Mouse (Mus musculus) cerebellum, adult (tissue): ENCODE data around the gene Pcx.
"Not testable (repeated sequence)": the region's sequence is repeated elsewhere in the genome, so short reads cannot be mapped to it uniquely, and the experiment has no call there.

Experiments used
- ATAC-seq: cut with Nextera tagmentation; 2 replicates; pipeline ENCODE4 v1.9.2; 2017; ENCODE audit warnings: mild to moderate bottlenecking, moderate library complexity, mixed read lengths; ENCODE audit not compliant: insufficient number of reproducible peaks, low FRiP score, low TSS enrichment

Gene Pcx

DNA sequence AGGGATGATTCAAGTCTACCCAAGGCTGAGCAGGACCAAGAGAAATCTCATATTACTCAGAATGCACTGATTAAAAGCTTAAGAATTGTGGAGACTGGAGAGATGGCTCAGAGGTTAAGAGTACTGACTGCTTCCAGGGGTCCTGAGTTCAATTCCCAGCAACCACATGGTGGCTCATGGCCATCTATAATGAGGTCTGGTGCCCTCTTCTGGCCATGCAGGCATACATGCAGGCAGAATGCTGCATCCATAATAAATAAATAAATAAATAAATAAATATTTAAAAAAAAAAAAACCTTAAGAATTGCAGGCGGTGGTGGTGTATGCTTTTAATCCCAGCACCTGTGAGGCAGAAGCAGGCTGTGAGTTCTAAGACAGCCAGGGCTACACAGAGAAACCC is 63.0 kb downstream of the Pcx start:
- no peak for ATAC-seq

GRCm38 (mm10) chr19:4578799-4579198 is 68.5 kb downstream of the Pcx start:
- peak; percentile 26; the same call in 1 of the 2 replicates for ATAC-seq

GRCm38 (mm10) chr19:4579296-4579695 is 69.0 kb downstream of the Pcx start:
- ATAC-seq = no peak

DNA sequence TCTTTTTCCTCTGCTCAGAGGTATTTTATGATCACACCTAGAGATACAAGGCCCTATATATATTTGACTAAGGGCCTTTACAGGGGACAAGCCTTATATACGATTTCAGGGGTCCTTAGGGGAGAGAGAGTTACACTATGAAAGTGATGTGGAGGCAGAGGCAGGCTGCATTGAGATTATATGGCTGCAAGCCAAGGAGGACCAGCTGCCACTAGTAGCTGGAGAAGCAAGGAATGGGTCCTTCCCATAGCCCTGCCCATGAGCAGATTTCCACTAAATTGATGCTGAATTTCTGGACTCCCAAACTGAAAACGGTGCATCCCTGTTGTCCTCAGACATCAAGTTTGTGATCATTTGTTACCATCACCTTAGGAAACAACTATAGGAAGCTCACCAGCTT is 73.6 kb downstream of the Pcx start:
- no peak for ATAC-seq

DNA sequence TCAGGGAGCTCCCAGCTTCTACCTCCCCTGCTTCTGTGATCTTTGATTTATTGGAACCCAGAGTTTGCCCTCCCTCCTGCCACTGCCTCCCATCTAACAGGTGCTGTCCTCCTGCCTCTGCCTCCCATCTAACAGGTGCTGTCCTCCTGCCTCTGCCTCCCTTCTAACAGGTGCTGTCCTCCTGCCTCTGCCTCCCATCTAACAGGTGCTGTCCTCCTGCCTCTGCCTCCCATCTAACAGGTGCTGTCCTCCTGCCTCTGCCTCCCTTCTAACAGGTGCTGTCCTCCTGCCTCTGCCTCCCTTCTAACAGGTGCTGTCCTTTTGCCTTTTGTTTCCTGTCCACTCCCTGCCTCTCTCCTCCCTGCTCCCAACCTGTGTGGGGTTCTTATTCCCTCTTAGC is 76.5 kb downstream of the Pcx start:
- ATAC-seq = not testable (repeated sequence)

DNA sequence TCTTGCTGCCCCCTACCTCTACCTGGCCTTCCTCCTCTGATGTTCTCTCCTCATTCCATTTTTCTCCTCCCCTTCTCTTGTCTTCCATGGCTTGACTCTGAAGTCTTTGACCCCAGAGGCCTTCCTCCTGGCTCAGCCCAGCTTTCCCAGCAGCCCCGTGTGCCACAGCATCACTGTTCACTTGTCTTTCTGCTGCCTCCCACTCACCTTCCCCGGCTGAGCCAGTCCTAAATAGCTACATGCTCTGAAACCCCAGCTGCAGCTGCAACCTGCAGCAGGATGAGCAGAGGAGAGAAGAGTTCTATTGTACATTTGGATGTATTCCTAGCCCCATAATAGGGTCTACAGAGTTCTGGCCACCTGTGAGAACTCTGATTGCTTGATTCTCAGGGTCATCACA is 77.2 kb downstream of the Pcx start:
- no peak for ATAC-seq

DNA sequence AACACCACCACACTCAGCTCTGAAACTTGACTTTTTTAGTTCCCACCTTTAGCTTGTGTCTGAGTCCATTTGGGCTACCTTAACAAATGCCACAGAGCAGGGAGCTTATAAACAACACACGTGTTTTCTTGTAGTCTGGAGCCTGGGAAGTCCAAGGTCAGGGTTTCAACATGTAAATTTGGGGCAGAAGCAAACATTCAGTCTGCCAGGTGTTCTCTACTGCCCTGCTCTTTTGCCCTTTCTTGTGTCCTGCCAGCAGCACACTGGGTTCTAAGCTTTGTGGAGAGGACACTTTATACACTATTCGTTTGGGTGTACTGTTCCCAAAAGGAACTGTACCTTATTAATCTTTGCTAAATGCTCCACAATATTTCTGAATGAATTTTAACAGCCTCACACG is 78.2 kb downstream of the Pcx start:
- ATAC-seq = no peak

DNA sequence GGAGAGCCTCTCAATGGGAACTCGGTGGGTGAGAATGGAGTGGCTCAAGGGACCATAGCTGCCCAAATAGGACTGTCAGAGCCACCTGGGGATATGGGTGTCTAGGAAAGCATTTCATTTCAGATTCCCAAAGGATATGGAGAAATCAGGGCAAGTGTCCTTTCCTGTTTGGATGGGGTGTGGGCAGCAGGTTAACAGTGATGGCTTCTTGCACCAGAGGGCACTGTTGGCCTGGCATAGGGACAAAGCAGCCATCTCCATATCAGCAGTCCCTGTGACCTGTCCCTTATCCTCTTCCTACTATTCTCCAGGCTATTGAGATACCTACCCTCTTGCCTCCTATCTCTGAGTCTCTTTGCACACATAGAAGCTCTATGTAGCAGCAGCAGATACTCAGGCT is 78.8 kb downstream of the Pcx start:
- ATAC-seq = no peak

DNA sequence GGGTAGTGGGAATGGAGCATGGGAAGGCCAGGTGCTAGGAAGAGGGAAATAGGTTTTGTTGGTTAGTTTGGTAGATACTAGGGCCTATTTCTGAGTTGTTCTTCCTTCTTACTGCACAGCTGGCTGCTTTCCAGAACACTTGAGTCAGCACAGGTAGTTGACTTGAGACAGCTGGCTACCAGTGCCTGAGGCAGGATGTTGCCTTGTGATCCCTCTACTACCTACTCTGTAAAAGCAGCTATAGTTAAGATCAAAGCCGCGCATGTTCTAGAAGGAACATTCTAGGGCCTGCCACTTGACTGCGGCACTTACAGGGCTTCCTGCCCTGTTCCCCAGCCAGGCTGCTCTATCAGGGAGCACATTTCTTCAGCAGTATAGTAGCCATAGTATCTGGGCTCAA is 79.8 kb downstream of the Pcx start:
- no peak for ATAC-seq

DNA sequence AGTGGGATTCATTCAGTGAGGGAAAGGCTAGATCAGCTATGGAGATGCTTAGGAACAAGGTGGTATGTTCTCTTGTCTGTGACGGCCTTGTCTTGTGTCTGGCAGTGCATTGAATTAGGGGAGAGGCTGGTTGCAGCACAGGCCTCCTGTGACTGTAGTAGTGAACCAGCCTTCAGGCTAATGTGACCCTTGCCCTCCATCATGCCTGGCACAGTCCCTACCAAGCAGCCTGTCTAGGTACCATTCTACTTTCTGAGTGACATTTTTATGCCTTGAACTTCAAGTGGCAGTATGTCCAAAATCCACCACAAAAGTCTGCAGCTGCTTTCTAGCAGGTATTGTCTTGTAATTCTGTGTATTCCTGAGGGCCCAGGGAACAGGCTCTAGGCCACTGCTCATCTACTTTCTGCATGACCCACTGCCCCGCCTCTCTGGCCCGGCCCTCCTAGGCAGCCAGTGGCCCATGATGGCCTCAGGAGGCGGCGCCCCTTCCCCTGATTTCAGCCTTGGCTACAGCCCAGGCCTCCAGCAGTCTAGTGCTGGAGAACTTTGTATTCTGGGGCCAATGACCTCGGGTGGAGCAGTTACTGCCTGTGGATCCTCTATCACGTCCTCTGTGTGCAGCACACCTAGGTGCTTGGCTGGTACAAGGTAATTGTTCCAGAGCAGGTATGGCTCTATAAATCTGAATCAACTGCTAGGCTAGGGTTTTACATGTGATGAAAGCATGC is 83.7 kb downstream of the Pcx start:
- ATAC-seq = no peak

DNA sequence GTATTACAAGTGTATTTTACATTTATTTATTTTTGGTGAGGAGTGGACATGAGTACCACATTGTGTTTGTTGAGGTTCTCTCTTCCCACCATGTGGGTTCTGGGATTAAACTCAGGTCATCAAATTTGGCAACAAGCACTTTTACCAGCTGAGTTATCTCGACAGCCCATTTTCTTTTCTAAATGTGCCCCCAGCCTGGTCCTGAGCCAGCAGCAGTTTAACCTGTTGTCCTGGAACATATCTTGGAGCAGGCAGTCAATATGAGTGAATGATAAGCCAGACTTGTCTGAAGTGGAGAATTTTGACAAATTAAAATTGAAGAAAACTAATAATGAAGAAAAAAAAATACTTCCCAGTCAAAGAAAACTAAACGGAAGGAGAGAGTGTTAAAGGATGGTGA is 85.8 kb downstream of the Pcx start:
- ATAC-seq = no peak

GRCm38 (mm10) chr19:4602459-4602858 is 92.2 kb downstream of the Pcx start:
- ATAC-seq = no peak

DNA sequence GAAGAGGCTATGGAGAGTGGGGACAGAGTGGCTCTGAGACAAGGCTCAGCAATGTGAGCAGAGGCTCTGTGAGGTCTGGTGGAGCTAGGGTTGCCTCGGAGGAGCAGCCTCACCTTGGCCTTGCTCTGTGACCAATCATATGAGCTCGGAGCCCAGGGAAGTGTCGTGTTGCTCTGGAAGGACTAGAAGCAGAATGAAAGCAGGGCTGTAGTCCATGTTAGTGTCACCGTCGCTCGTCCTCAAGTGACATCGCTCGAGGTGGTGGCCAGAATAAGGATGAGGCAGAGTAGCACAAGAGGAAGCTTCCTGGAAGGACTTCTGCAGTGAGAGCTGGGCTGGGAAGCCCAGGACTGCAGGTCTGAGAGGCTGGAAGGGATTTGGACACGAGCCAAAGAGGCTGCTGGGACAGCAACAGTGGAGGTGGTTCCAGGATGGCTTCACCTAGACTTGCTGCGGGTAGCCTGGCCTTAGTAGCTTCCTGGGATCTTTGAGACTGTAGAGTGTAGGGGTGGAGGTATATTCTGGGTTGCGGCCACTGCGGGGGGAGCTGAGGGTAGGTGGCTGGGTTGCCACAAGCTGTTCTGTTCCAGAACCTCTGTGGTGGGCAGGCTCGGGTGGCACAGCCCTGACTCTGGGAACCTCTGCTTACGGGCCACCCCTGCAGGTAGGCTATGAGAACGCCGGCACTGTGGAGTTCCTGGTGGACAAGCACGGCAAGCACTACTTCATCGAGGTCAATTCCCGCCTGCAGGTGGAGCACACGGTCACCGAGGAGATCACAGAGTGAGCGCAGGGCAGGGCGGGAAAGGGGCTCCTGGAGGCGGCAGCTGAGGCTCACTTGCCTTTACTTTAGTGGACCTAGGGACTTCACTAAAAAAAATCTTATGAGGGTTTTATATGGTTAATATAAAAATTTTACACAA is 93.8 kb downstream of the Pcx start:
- no peak for ATAC-seq

DNA sequence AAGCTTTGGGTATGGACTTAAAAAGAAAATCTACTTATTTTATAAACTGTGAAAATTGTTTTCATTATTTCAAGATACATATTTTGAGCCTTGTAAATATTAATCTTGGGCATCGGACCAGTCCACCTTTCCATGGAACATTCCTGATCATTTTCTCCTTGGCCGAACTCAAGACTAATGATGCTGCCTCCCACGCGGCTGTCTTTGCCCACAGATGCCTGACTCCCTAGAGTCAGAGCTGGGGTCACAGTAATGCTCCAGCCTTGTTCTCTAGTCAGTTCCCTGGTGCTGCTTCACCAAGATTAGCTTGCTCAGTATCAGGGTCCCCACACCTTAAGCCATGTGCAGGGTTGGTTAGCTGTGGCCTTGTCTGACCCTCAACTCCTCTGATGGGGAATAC is 95.4 kb downstream of the Pcx start:
- no peak for ATAC-seq

DNA sequence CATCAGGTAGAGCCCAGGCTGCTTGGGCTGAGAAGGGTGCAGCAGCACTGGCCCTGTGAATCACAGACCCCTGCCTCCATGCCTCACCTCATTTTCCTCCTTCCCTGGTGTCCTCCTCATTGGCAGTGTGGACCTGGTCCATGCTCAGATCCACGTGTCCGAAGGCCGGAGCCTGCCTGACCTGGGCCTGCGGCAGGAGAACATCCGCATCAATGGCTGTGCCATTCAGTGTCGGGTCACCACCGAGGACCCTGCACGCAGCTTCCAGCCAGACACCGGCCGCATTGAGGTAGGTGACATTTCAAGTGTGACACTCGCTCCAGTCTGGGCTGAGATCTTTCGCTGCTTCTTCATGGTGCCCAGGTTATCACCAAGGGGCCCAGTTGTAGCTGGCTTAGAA is 97.1 kb downstream of the Pcx start:
- no peak for ATAC-seq

GRCm38 (mm10) chr19:4608511-4608910 is 98.2 kb downstream of the Pcx start:
- ATAC-seq = no peak

DNA sequence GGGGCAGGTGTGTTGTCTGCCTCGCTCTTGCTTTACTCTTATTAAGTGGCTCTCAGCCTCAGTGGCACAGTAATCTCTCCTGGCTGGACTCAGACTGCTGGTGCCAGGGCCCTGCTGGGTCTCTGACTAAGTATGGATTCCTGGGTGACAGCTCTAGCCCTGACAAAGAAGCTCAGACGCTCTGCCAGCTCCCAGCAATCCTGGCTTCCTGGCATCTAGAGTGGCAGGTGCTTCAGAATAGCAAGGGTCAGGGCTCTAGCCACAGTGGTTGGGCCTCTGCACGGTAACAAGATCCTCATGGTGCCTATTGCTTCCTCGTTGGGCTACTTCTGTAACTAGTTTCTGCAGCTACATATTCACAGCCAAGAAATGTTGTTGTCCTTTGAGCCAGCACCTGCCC is 99.8 kb downstream of the Pcx start:
- ATAC-seq = no peak

GRCm38 (mm10) chr19:4612181-4612961 is 102.1 kb downstream of the Pcx start:
- ATAC-seq = no peak

DNA sequence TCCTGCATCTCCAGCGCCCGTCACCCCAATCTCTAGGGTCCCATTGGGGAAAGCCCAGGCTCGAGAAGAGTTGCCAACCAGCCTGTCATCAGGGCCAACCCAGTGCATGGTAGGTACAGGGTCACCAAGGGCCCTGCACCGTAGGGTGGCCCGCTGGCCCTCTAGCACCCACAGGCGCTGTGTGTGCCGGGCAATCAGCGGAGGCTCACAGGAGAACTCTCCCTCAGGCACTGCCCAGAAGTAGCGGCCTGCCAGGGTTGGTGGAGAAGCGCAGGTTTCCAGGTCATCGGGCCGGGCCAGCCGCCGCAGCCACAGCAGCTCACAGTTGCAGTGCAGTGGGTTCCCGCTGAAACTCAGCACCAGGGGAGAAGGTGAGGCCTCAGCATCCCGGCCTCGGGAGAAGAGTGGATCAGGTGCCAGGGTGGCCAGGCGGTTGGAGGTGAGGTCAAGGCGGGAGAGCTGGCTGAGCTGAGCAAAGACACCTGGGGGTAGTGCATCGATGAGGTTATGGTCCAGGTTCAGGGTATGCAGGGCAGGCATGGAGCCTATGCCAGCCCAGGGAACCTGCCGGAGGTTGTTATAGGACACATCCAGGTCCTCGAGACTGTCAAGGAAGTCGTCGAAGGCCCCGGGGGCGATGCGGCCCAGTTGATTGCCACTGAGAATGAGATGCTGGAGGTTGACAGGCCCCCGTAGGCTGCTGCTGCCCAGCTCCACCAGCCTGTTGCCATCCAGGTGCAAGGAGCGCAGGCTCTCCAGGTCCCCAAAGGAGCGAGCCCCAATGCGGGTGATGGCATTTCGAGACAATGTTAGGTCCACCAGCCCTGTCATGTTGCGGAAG is 103.4 kb downstream of the Pcx start:
- ATAC-seq = no peak
